Mouse (Mus musculus) retina, postnatal 1 day (tissue): Measurements from ENCODE around the gene Shroom3.

Experiments
- DNase-seq: peaks from one replicate; pipeline ENCODE4 v3.0.0-alpha.2; 2012

Shroom3 gene

GRCm38 (mm10) chr5:92986651-92987610 is 303.7 kb downstream of the Shroom3 start:
- no peak for DNase-seq

GRCm38 (mm10) chr5:92987891-92988768 is 304.9 kb downstream of the Shroom3 start:
- peak; percentile 30 for DNase-seq

GRCm38 (mm10) chr5:92988769-92989356 is 305.6 kb downstream of the Shroom3 start:
- peak; percentile 60 for DNase-seq

GRCm38 (mm10) chr5:92992106-92992505 is 308.9 kb downstream of the Shroom3 start:
- no peak for DNase-seq

- no peak for DNase-seq
These were observed 311.1 kb downstream of the Shroom3 start for GRCm38 (mm10) chr5:92994309-92994708.

- no peak for DNase-seq
These were observed 311.6 kb downstream of the Shroom3 start for GRCm38 (mm10) chr5:92994861-92995260.

- DNase-seq: no peak
These were observed 314.3 kb downstream of the Shroom3 start for GRCm38 (mm10) chr5:92997428-92998120.

GRCm38 (mm10) chr5:92998494-92999016 is 315.3 kb downstream of the Shroom3 start:
- no peak for DNase-seq

- no peak for DNase-seq
These were observed 316.8 kb downstream of the Shroom3 start for GRCm38 (mm10) chr5:93000060-93000459.

GRCm38 (mm10) chr5:93000774-93001757 is 317.8 kb downstream of the Shroom3 start:
- DNase-seq: no peak

GRCm38 (mm10) chr5:93002615-93003014 is 319.4 kb downstream of the Shroom3 start:
- DNase-seq: no peak

GRCm38 (mm10) chr5:93005229-93005814 is 322.1 kb downstream of the Shroom3 start:
- DNase-seq: peak; percentile 50

- DNase-seq: peak; percentile 85
These were observed 322.6 kb downstream of the Shroom3 start for GRCm38 (mm10) chr5:93005815-93006341.

GRCm38 (mm10) chr5:93008256-93008655 is 325.0 kb downstream of the Shroom3 start:
- DNase-seq: no peak
